Mouse (Mus musculus): ENCODE measurements around the gene Gpr171. TPM values are rescaled to one million over a fixed set of nuclear protein-coding genes. Genes with fewer than 3 reads are reported as not detected.
"Not testable (repeated sequence)": the region's sequence is repeated elsewhere in the genome, so short reads cannot be mapped to it uniquely, and the experiment has no call there.

The Gpr171 gene
- total RNA-seq, 2 experiments from 2014 or later: not detected

- DNase-seq (ENCODE audit: low spot score in 2 of 2): peak in 1 of 2 experiments; percentile 16
These were observed 19.6 kb upstream of the Gpr171 start for GRCm38 (mm10) chr3:59121067-59121730.

GRCm38 (mm10) chr3:59113973-59114517 is 12.4 kb upstream of the Gpr171 start:
- no peak for DNase-seq (ENCODE audit: low spot score in 2 of 2)

- not testable (repeated sequence) for DNase-seq (ENCODE audit: low spot score in 2 of 2)
These were observed 11.7 kb upstream of the Gpr171 start for GRCm38 (mm10) chr3:59113291-59113690.

- DNase-seq (ENCODE audit: low spot score in 2 of 2): no peak
These were observed 10.3 kb upstream of the Gpr171 start for GRCm38 (mm10) chr3:59111944-59112343.

- not testable (repeated sequence) for DNase-seq (ENCODE audit: low spot score in 2 of 2)
These were observed 8.2 kb upstream of the Gpr171 start for GRCm38 (mm10) chr3:59109834-59110233.

GRCm38 (mm10) chr3:59107439-59107838 is 5.8 kb upstream of the Gpr171 start:
- DNase-seq (ENCODE audit: low spot score in 2 of 2): no peak

- DNase-seq (ENCODE audit: low spot score in 2 of 2): no peak
These were observed 2.8 kb upstream of the Gpr171 start for GRCm38 (mm10) chr3:59104462-59104861.

- DNase-seq (ENCODE audit: low spot score in 2 of 2): no peak
These were observed 525 bp upstream of the Gpr171 start for GRCm38 (mm10) chr3:59102146-59102545.

GRCm38 (mm10) chr3:59098540-59098939 is 3.1 kb downstream of the Gpr171 start:
- no peak for DNase-seq (ENCODE audit: low spot score in 2 of 2)

GRCm38 (mm10) chr3:59097421-59097820 is 4.2 kb downstream of the Gpr171 start:
- no peak for DNase-seq (ENCODE audit: low spot score in 2 of 2)

GRCm38 (mm10) chr3:59092702-59093101 is 8.9 kb downstream of the Gpr171 start:
- no peak for DNase-seq (ENCODE audit: low spot score in 2 of 2)

- no peak for DNase-seq (ENCODE audit: low spot score in 2 of 2)
These were observed 20.7 kb downstream of the Gpr171 start for GRCm38 (mm10) chr3:59080919-59081318.

- DNase-seq (ENCODE audit: low spot score in 2 of 2): no peak
These were observed 21.2 kb downstream of the Gpr171 start for GRCm38 (mm10) chr3:59080293-59080916.

GRCm38 (mm10) chr3:59079327-59079726 is 22.3 kb downstream of the Gpr171 start:
- peak in 1 of 2 experiments; percentile 71 for DNase-seq (ENCODE audit: low spot score in 2 of 2)

GRCm38 (mm10) chr3:59078585-59078984 is 23.0 kb downstream of the Gpr171 start:
- no peak for DNase-seq (ENCODE audit: low spot score in 2 of 2)

GRCm38 (mm10) chr3:59077278-59077677 is 24.3 kb downstream of the Gpr171 start:
- peak in 1 of 2 experiments; percentile 42 for DNase-seq (ENCODE audit: low spot score in 2 of 2)

GRCm38 (mm10) chr3:59069071-59069470 is 32.5 kb downstream of the Gpr171 start:
- not testable (repeated sequence) for DNase-seq (ENCODE audit: low spot score in 2 of 2)

GRCm38 (mm10) chr3:59066558-59067294 is 34.9 kb downstream of the Gpr171 start:
- no peak for DNase-seq (ENCODE audit: low spot score in 2 of 2)

GRCm38 (mm10) chr3:59065937-59066336 is 35.7 kb downstream of the Gpr171 start:
- DNase-seq (ENCODE audit: low spot score in 2 of 2): no peak

GRCm38 (mm10) chr3:59063431-59063830 is 38.2 kb downstream of the Gpr171 start:
- DNase-seq (ENCODE audit: low spot score in 2 of 2): no peak

- DNase-seq (ENCODE audit: low spot score in 2 of 2): no peak
These were observed 39.5 kb downstream of the Gpr171 start for GRCm38 (mm10) chr3:59062141-59062540.

- no peak for DNase-seq (ENCODE audit: low spot score in 2 of 2)
These were observed 41.5 kb downstream of the Gpr171 start for GRCm38 (mm10) chr3:59060131-59060530.

Measured in layer of hippocampus, adult 18-20 months (tissue).